Mouse (Mus musculus): ENCODE measurements around the gene Frmd5.

DNA sequence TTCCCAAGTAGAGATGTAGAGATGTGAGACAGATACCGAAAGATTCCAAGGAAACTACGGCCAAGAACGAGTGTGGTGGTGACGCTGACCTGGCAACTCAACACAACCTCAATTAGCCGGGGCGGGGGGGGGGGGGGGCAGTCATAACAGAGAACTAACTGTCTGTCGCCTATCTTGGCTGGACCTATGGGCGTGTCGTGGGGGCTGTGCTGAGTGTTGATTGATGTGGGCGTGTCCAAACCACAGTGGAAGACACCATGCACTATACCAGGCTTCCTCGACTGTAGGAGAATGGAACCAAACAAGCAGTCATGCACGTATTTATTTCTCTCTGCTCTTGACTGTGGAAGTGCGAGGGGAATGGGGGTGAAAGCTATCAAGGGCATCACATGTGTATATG lies 19.1 kb downstream of the Frmd5 start:
- no peak for TF ChIP-seq TCF12 (IDR thresholded peaks at IDR 0.05; ENCODE audit: insufficient read depth, poor library complexity, severe bottlenecking)
- TF ChIP-seq E2F4 (IDR thresholded peaks at IDR 0.05; ENCODE audit: insufficient read depth), result no peak
